Mouse (Mus musculus): ENCODE data around the gene A530084C06Rik.
A peak's percentile ranks its signal among the peaks of the same experiment; 100 is the strongest.

GRCm38 (mm10) chr13:31559419-31560144 lies 449 bp upstream of the A530084C06Rik start:
- TF ChIP-seq CTCF (IDR thresholded peaks at IDR 0.05; ENCODE audit: borderline replicate concordance, control insufficient read depth, extremely low read depth, insufficient read depth, low read length, poor library complexity), result peak; percentile 87
- TF ChIP-seq POLR2A (IDR thresholded peaks at IDR 0.05; ENCODE audit: control insufficient read depth, extremely low read depth, insufficient read depth, low read length, poor library complexity), result 0 out of 2 replicates have a peak, but pooled peaks have one; percentile 19
